Mouse (Mus musculus): ENCODE data around the gene Kcnn4.

DNA sequence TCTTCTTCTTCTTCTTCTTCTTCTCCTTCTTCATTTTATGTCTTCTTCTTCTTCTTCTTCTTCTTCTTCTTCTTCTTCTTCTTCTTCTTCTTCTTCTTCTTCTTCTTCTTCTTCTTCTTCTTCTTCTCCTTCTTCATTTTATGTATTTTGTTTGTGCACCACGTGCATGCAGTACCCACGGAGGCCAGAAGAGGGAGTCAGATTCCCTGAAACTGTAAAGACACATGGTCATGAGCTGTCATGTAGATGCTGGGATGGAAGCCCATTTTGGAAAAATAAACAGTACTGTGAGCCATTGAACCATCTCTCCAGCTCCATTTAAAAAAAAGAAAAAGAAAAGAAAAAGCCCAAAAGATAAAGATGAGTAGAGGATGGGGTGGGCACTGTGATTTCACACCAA is 31.8 kb upstream of the Kcnn4 start:
- no peak for TF ChIP-seq CTCF (IDR thresholded peaks at IDR 0.05; ENCODE audit: insufficient read depth, low read length)
- TF ChIP-seq POLR2A (IDR thresholded peaks at IDR 0.05; ENCODE audit: borderline replicate concordance, extremely low read depth, low read depth, low read length), result no peak
